Mouse (Mus musculus): Measurements from ENCODE around the gene Kdm5c. TPM values are rescaled to one million over a fixed set of nuclear protein-coding genes. Genes with fewer than 3 reads are reported as not detected.

Gene Kdm5c
- polyA plus RNA-seq (2015; fragmentation: Nextera tagmentation; extraction: Ambion mirVana), result 37.8 and 43.4 TPM in 2 replicates

DNA sequence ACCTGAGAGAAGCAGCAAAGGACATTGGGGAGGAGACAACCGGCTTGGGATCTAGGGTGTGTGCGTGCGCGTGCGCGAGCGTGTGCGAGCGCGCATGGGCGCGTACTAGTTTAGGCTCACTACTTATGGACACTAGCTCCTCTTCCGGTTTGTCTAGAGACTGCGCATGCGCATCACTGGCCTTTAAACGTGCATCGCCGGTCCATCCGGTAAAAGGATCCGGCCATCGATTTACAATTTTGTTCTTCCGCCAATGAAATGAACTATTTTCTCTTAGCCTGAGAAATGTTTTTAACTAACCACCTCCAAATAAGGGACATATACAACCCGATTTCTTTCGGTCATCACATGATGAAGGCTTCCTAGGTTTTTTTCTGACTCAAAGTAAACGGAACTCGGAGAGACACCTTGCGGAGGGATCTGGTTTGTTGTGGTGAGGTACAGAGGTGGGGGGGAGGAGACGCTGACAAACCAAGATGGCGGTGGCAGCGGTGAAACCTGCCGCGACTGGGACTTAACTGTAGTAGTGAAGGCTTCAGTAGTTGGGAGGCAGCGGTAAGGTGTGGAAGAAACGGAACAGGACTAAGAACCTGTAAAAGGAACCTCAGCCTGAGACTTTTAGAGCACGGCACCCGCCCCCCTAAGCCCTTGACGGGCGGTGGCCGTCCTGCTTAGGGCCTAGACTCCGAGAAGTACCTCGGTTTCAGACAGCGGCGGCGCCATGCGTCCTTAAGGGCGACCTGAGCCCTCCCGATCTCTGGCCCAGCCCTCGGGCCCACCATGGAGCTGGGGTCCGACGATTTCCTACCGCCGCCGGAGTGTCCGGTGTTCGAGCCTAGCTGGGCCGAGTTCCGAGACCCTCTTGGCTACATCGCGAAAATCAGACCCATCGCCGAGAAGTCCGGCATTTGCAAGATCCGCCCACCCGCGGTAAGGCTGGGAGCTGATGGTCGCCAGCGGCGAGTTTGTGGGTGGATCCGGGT, at the start of gene Kdm5c:
Gene Kdm5c, plus strand, starts transcription at position 240 of the 983 bp plus-strand sequence.
- H3K27me3 ChIP-seq, result no peaks in the 10 kb centered on the region
- ATAC-seq (ENCODE audit: borderline replicate concordance, extremely low read depth, low FRiP score, low TSS enrichment), result peak; percentile 99
- H3K36me3 ChIP-seq, result peaks cover 6% of the 10 kb centered on the region; the same call in 1 of the 2 replicates
- peak within 1 kb of the TSS; percentile 69 for H3K4me2 ChIP-seq
- under 1% methylated on average over 59 of the region's 69 CpGs for WGBS
- H3K4me3 ChIP-seq, result peak within 1 kb of the TSS; percentile 72
- peak within 1 kb of the TSS; percentile 76 for H3K9ac ChIP-seq
- peak within 1 kb of the TSS; percentile 69 for H3K27ac ChIP-seq
- no peaks in the 10 kb centered on the region for H3K9me3 ChIP-seq
- H3K4me1 ChIP-seq, result peaks cover 15% of the 10 kb centered on the region; the same call in 1 of the 2 replicates

DNA sequence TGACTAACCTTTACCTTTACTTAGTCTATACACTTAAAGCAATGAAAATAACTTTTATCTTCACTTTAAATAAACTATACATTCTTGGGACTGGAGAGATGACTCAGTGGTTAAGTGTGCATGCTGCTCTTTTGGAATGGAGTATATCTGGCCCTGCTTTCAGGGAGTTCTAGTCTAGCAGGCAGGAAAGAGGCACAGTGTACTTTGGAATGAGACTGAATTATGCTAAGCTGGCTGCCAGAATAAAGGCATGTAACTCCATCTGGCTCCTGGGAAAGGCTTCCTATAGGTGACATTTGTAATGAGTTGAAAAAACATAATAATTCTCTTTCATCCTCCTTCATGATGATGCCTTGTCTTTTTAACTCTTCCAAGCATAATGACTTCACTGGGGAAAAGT, 45.7 kb upstream of the Kdm5c start:
- ATAC-seq (ENCODE audit: borderline replicate concordance, extremely low read depth, low FRiP score, low TSS enrichment), result no peak
- H3K4me1 ChIP-seq, result no peaks in the 10 kb centered on the region
- no peak overlapping the region for H3K9ac ChIP-seq
- H3K36me3 ChIP-seq, result no peaks in the 10 kb centered on the region
- H3K27me3 ChIP-seq, result peaks cover 31% of the 10 kb centered on the region; the same call in 1 of the 2 replicates
- H3K4me3 ChIP-seq, result no peak overlapping the region
- no peak overlapping the region for H3K4me2 ChIP-seq
- no peak overlapping the region for H3K27ac ChIP-seq
- no peaks in the 10 kb centered on the region for H3K9me3 ChIP-seq

DNA sequence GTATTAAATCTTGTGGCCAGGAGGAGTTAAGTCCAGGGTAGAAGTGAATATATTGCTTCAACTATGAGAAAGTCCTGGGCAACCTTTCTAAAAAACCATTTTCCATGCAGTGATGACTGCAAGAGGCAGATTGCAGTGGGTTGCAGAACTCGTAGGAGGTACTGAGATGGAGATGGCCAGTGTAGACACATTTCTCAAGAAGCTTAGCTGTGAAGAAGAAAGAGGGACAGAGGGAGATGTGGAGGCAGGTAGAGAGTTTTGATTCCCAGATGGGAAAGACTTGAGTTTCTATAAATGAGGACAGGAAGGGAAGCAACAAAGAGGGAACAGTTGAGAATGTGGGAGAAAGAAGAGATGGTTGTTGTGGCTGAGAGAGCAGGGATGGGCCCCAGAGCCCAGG, 41.6 kb upstream of the Kdm5c start:
- H3K4me2 ChIP-seq, result no peak overlapping the region
- no peak for ATAC-seq (ENCODE audit: borderline replicate concordance, extremely low read depth, low FRiP score, low TSS enrichment)
- H3K9me3 ChIP-seq, result no peaks in the 10 kb centered on the region
- WGBS, result 77% methylated on average over 1 of the region's 1 CpGs
- H3K27ac ChIP-seq, result no peak overlapping the region
- H3K36me3 ChIP-seq, result no peaks in the 10 kb centered on the region
- H3K4me3 ChIP-seq, result no peak overlapping the region
- peaks cover 55% of the 10 kb centered on the region for H3K27me3 ChIP-seq
- no peak overlapping the region for H3K9ac ChIP-seq
- no peaks in the 10 kb centered on the region for H3K4me1 ChIP-seq

DNA sequence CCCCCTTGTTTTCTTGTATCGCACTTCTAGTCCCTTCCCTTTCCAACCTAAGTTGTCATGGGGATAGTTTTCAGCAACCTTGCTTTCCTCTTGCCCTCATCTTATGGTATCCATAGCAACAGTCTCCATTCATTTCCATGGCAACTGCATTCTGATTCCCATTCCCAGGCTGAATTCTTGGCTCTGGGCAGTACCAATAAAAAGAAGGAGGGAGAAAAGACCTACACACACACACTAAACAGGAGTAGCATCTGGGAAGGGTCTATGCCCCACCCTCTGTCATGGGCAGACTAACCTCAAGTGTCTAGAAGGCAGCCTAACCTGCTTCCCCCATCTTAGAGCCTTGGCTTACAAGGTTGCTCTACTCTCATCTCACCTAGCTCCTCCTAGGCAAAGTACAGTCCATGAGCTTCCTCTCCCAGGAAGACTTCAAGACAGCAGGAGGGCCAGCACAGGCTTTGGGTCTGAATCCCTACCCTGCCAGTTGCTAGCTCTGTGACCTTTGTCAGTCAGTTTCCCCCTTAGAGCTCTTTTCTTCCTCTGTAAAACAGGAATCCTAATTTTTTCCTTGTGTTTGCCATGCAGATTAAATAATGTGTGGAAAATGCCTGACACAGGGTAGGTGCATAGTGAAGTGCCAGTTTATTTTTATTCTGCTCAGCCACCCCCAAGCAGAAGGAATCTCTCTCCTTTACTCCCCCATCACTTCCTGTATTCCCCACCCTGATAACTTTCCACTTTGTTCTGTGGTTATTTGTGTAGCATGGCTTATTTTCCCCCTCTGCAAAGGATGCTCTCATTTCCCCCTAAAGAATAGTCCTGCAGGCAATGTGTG, 34.8 kb upstream of the Kdm5c start:
- no peaks in the 10 kb centered on the region for H3K36me3 ChIP-seq
- H3K4me2 ChIP-seq, result no peak overlapping the region
- ATAC-seq (ENCODE audit: borderline replicate concordance, extremely low read depth, low FRiP score, low TSS enrichment), result no peak
- WGBS, result 85% methylated on average over 1 of the region's 1 CpGs
- no peak overlapping the region for H3K9ac ChIP-seq
- H3K27ac ChIP-seq, result no peak overlapping the region
- H3K27me3 ChIP-seq, result peaks cover 74% of the 10 kb centered on the region
- H3K4me1 ChIP-seq, result no peaks in the 10 kb centered on the region
- no peaks in the 10 kb centered on the region for H3K9me3 ChIP-seq
- H3K4me3 ChIP-seq, result no peak overlapping the region

DNA sequence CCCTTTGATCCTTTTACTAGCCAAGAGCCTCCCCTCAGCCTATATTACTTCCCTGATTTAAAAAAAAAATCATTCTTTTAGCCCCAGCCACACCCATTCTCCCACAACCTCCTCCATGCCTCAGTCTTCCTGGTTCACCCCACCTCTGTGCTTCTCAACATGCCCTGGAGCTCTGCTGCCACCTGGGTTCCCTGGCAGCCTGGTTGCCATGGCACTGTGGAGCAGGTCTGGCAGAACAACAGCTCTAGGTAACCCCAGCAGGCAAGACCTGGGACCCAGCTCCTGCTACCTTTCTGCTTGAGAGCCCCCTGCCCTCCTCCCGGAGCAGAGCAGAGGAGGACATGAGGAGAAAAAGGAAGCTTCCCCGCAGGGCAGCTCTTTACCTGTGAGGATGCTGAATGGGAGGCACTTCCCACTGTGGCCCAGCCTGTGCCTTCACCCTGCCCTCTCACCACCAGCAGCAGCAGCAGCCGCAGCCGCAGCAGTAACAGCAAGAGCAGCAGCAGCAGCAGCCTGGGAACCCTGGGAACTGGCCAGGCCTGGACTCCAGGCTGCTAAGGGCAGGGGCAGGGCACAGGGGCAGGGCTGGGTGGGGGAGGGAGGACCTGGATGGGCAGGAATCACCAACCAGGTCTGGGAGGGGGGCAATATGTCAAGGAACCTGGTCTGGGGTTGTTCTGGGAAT, 30.9 kb upstream of the Kdm5c start:
- Histone ChIP-seq H3K9ac (no peak overlapping the region), H3K36me3 (no peaks in the 10 kb centered on the region), H3K4me3 (no peak overlapping the region), H3K27ac (no peak overlapping the region), H3K27me3 (peaks cover 71% of the 10 kb centered on the region), H3K4me2 (no peak overlapping the region), H3K9me3 (no peaks in the 10 kb centered on the region), H3K4me1 (no peaks in the 10 kb centered on the region)
- WGBS, result 22% methylated on average over 4 of the region's 4 CpGs
- ATAC-seq (ENCODE audit: borderline replicate concordance, extremely low read depth, low FRiP score, low TSS enrichment), result no peak

DNA sequence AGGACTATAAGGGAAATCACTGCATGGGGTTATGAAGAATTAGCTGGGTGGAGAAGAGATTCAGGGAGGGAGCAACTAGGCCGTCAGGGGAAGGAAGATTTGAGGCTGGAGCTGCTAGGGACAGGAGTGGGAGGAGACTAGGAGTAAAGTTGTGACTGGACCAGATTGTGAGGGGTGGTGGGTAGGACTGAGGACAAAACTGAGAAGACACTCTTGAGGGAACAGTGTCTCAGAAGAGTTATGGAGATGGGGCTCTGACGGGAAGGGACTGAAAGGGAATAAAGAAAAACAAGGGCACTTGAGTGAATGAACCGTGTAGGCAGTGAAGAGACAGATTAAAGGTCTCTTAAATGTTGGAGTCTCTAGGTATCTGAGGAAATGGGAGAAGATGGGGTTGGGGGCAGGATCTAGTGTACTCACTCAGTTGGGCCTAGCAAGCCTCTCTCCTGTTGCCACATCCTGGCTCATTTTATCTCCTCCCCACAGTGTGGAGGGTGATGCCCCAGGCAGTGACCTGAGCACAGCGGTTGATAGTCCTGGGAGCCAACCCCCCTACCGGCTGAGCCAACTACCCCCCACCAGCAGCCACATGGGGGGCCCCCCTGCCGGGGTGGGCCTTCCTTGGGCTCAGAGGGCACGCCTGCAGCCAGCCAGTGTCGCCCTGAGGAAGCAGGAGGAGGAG, 30.3 kb upstream of the Kdm5c start:
- Histone ChIP-seq H3K4me1 (no peaks in the 10 kb centered on the region), H3K4me2 (no peak overlapping the region), H3K4me3 (no peak overlapping the region), H3K27me3 (peaks cover 71% of the 10 kb centered on the region), H3K9me3 (no peaks in the 10 kb centered on the region), H3K36me3 (no peaks in the 10 kb centered on the region), H3K9ac (no peak overlapping the region), H3K27ac (no peak overlapping the region)
- ATAC-seq (ENCODE audit: borderline replicate concordance, extremely low read depth, low FRiP score, low TSS enrichment), result no peak
- WGBS, result 30% methylated on average over 8 of the region's 8 CpGs

DNA sequence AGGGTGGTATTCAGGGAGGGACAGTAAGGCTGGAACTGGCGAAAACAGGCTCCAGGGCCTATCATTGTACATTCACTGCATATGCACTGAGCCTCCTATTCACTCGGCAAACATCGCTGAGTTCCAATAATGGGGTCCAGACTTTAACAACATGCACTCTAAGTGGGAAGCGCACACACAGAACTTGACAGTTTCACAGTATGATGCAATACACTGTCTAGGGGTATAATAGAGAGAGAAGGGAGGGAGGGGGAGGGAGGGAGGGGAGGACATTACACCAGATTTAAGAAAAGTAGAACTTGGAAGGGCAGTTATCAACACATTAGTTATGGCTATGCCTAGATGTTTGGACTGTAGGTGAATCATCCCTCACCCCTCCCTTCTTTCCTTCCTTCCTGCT, 29.6 kb upstream of the Kdm5c start:
- 75% methylated on average over 4 of the region's 4 CpGs for WGBS
- peaks cover 67% of the 10 kb centered on the region for H3K27me3 ChIP-seq
- H3K9ac ChIP-seq, result no peak overlapping the region
- no peaks in the 10 kb centered on the region for H3K9me3 ChIP-seq
- ATAC-seq (ENCODE audit: borderline replicate concordance, extremely low read depth, low FRiP score, low TSS enrichment), result no peak
- no peaks in the 10 kb centered on the region for H3K4me1 ChIP-seq
- no peak overlapping the region for H3K4me2 ChIP-seq
- H3K36me3 ChIP-seq, result no peaks in the 10 kb centered on the region
- H3K27ac ChIP-seq, result no peak overlapping the region
- H3K4me3 ChIP-seq, result no peak overlapping the region

DNA sequence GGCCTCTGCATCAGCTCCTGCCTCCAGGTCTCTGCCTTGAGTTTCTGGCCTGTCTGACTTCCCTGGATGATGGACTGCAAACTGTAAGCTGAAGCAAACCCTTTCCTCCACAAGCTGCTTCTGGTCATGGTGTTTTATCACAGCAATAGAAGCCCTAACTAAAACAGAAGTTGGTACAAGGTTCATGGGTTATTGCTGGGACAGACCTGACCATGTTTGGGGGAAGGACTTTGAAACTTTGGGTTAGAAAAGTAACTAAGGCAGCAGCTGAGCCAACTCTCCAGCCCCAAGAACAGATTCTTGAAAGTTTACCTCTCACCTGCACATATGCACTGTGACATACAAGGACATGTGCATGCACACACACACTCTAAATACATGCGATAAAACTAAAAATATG, 27.3 kb upstream of the Kdm5c start:
- Histone ChIP-seq H3K27me3 (peaks cover 66% of the 10 kb centered on the region), H3K4me1 (no peaks in the 10 kb centered on the region), H3K4me2 (no peak overlapping the region), H3K36me3 (no peaks in the 10 kb centered on the region), H3K9me3 (no peaks in the 10 kb centered on the region), H3K9ac (no peak overlapping the region), H3K27ac (no peak overlapping the region), H3K4me3 (no peak overlapping the region)
- WGBS, result 87% methylated on average over 1 of the region's 1 CpGs
- no peak for ATAC-seq (ENCODE audit: borderline replicate concordance, extremely low read depth, low FRiP score, low TSS enrichment)

DNA sequence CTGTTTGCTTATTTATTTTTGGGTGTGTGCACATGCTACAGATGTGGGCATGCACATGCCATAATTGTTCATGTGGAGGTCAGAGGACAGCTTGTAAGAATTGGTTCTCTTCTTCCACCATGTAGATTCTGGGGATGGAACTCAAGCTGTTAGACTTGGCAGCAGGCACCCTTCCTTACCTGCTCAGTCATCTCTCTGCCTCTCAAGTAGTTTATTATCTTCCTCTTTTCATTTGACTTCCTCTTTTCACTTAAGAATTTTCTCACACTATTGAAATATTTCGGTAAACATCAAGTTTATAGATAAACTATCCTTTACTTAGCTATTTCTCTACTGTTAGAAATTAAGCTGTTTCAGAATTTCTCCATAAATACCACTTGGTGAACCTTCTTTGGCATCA, 18.1 kb upstream of the Kdm5c start:
- Histone ChIP-seq H3K9me3 (no peaks in the 10 kb centered on the region), H3K27me3 (peaks cover 34% of the 10 kb centered on the region), H3K4me1 (no peaks in the 10 kb centered on the region), H3K9ac (no peak overlapping the region), H3K36me3 (no peaks in the 10 kb centered on the region), H3K4me2 (no peak overlapping the region), H3K4me3 (no peak overlapping the region), H3K27ac (no peak overlapping the region)
- WGBS, result 72% methylated on average over 1 of the region's 1 CpGs
- ATAC-seq (ENCODE audit: borderline replicate concordance, extremely low read depth, low FRiP score, low TSS enrichment), result no peak

DNA sequence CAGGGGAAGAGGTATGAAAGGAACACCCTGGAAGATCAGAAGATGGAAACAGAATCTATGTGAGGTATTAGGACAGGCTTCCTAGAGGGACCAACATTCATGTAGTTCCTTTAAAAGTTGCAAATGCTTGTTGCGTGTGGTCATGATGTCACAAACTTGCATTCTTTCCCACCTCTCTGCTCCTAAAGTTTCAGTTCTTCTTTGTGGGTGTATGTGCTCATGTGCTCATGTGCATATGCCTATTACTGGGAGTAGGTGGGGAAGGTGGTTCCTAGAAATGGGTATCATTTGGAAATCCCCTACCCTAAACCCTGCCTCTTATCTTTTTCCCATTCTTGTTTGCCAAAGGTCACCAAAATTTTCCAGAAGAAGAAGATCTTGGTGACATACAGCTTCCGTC, 14.3 kb upstream of the Kdm5c start:
- H3K27ac ChIP-seq, result no peak overlapping the region
- no peak overlapping the region for H3K4me3 ChIP-seq
- no peaks in the 10 kb centered on the region for H3K9me3 ChIP-seq
- no peak overlapping the region for H3K4me2 ChIP-seq
- peaks cover 40% of the 10 kb centered on the region for H3K27me3 ChIP-seq
- ATAC-seq (ENCODE audit: borderline replicate concordance, extremely low read depth, low FRiP score, low TSS enrichment), result no peak
- WGBS, result 87% methylated on average over 2 of the region's 2 CpGs
- H3K36me3 ChIP-seq, result no peaks in the 10 kb centered on the region
- H3K4me1 ChIP-seq, result no peaks in the 10 kb centered on the region
- no peak overlapping the region for H3K9ac ChIP-seq

DNA sequence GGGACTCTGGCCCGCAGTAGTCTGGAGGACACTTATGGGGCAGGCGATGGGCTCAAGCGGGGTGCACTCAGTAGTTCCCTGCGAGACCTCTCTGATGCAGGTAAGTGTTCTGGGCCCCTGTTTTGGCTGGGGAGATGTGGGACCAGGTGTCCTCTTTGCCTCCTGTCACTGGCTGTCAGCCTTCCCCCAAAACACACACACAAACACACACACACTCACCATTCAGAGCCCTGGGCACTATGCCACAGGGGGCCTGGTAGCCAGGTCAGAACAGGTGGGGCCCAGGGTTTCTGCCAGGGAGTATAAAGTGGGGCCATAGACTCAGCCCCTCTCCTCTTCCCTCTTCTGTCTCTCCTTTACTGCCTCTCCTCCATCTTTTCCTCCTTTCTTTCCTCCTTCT, 11.1 kb upstream of the Kdm5c start:
- ATAC-seq (ENCODE audit: borderline replicate concordance, extremely low read depth, low FRiP score, low TSS enrichment), result no peak
- H3K27me3 ChIP-seq, result peaks cover 48% of the 10 kb centered on the region

More for the DNA sequence above, 11.1 kb upstream of the Kdm5c start:
- Histone ChIP-seq H3K9me3 (no peaks in the 10 kb centered on the region), H3K4me3 (no peak overlapping the region), H3K4me2 (no peak overlapping the region), H3K36me3 (no peaks in the 10 kb centered on the region), H3K27ac (no peak overlapping the region), H3K4me1 (no peaks in the 10 kb centered on the region), H3K9ac (no peak overlapping the region)
- WGBS, result 77% methylated on average over 4 of the region's 4 CpGs

All from lung, embryonic 15.5 days (tissue).